Mouse (Mus musculus): Measurements from ENCODE around the gene Mkrn2os. TPM values are rescaled to one million over a fixed set of nuclear protein-coding genes. Genes with fewer than 3 reads are reported as not detected.

The Mkrn2os gene
- polyA plus RNA-seq, 1 experiment from 2014 or later: 51.3 TPM

DNA sequence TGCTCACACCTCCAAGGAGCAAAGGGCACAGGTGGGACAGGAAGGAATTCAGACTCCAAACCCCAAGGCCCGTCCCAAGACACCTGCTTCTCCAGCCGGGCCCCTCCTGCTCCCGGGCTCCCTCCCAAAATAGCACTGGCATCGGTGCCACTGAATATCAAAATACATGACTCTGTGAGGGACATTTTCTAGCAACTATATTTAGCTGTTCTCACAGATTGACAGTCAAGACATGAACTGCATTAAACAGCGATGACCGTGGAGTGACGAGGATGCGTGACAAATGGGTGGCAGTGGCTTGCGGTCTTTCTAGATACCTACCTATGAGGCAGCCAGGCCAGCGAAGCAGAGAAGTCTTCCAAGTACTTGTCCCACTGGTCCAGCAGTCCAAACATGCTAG lies 6.1 kb downstream of the Mkrn2os start:
- no peak for ATAC-seq
- Histone ChIP-seq H3K4me1 (ENCODE audit: control insufficient read depth, insufficient read depth, low read length) (no peaks in the 10 kb centered on the region), H3K4me3 (ENCODE audit: low read length) (no peak overlapping the region), H3K9me3 (ENCODE audit: control insufficient read depth, low read length) (no peaks in the 10 kb centered on the region), H3K4me2 (ENCODE audit: low read depth, low read length) (no peak overlapping the region), H3K36me3 (ENCODE audit: control insufficient read depth, insufficient read depth, low read length) (0 out of 2 replicates have a peak, but pooled peaks cover 3% of the 10 kb centered on the region), H3K27me3 (replicated peaks; ENCODE audit: control insufficient read depth, insufficient read depth, low read length) (no peaks in the 10 kb centered on the region), H3K9ac (ENCODE audit: low read depth, low read length) (no peak overlapping the region), H3K27ac (ENCODE audit: low read length) (no peak overlapping the region)
- 90% methylated on average over 10 of the region's 10 CpGs for WGBS

DNA sequence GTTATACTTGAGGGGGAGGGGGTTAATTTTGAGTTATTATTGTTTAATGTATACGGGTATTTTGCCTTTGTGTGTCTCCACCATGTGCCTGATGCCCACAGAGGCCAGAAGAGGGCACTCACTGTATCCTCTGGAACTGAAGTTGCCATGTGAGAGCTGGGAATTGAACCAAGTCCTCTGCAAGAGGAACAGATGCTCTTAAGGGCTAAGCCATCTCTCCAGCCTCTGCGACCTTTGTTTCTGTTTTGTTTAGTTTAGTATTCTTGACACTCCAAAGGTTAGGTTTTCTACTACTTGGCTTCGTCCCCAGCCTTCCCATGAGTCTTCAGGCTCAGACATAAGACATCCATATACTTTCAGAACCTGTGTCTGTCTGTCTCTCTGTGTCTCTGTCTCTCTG lies 8.2 kb downstream of the Mkrn2os start:
- no peaks in the 10 kb centered on the region for H3K4me1 ChIP-seq (ENCODE audit: control insufficient read depth, insufficient read depth, low read length)
- ATAC-seq: no peak
- no peak overlapping the region for H3K4me2 ChIP-seq (ENCODE audit: low read depth, low read length)
- H3K27ac ChIP-seq (ENCODE audit: low read length): no peak overlapping the region
- H3K9me3 ChIP-seq (ENCODE audit: control insufficient read depth, low read length): no peaks in the 10 kb centered on the region
- WGBS: 73% methylated on average over 3 of the region's 3 CpGs
- no peak overlapping the region for H3K9ac ChIP-seq (ENCODE audit: low read depth, low read length)
- H3K4me3 ChIP-seq (ENCODE audit: low read length): no peak overlapping the region
- H3K36me3 ChIP-seq (ENCODE audit: control insufficient read depth, insufficient read depth, low read length): peaks cover 3% of the 10 kb centered on the region; the same call in 1 of the 2 replicates
- no peaks in the 10 kb centered on the region for H3K27me3 ChIP-seq (replicated peaks; ENCODE audit: control insufficient read depth, insufficient read depth, low read length)

DNA sequence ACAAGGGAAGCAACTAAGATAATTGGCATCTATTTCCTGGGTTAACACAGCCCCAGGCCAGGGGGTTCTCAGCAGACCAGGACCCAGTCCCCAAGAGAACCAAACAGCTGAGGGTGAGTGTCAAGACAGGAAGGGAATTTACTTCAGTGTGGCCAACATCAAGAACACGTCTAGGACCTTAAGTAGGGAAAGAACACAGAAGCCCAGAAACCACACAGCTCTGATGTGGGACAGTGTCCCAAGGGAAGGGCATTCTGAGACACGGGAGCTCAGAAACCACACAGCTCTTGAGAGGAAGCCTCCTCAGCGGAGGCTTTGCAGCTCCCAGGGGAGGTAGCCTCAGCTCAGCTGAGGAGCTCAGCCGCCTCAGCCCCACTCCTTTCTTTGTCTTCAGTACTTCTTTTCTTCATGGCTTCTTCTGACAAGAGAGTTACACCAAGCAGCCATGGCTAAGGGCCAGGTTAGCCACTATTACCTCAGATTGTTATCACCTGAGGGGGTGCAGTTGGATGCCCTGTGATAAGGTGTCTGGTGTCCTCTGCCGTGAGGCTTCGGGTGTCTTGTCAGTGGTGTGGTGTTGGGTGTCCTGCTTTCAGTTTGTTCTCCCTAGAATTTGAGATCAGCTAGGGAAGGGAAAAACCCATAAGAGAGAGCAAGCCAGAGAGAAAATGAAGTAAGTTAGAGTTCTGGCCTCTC lies 8.8 kb downstream of the Mkrn2os start:
- WGBS: 79% methylated on average over 6 of the region's 6 CpGs
- Histone ChIP-seq H3K27ac (ENCODE audit: low read length) (no peak overlapping the region), H3K27me3 (replicated peaks; ENCODE audit: control insufficient read depth, insufficient read depth, low read length) (no peaks in the 10 kb centered on the region)

DNA sequence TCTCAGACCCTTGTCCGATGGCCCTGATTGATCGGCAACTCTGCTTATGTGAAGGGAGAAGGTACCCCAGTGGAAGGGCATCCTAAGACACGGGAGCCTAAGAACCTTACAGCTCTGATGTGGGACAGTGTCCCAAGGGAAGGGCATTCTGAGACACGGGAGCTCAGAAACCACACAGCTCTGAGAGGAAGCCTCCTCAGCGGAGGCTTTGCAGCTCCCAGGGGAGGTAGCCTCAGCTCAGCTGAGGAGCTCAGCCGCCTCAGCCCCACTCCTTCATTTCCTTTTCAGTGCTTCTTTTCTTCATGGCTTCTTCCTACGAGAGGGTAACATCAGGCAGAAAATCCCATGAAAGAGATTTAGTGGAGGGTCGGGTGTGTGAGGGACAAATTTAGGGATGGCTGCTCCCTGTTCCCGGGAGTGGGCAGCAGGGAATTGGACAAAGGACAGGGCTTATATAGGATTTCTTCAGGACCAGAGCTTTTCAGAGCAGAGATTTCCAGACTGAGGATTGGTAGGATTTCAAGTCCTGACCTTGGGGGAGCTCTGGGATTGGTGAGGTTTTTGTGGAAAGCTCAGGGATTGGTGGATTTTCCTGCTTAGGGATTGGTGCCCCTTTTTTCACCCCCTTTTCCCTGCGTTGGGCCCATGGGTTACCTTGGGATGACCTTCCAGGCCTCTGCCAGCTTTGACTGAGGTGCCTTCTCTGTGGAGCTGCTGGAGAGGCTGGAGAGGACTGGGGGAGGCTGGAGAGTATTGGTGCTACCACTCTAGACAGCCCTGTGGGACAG lies 9.9 kb downstream of the Mkrn2os start:
- 80% methylated on average over 10 of the region's 10 CpGs for WGBS
- no peak for ATAC-seq
- no peaks in the 10 kb centered on the region for H3K27me3 ChIP-seq (replicated peaks; ENCODE audit: control insufficient read depth, insufficient read depth, low read length)
- no peak overlapping the region for H3K4me2 ChIP-seq (ENCODE audit: low read depth, low read length)
- H3K4me1 ChIP-seq (ENCODE audit: control insufficient read depth, insufficient read depth, low read length): no peaks in the 10 kb centered on the region
- H3K9me3 ChIP-seq (ENCODE audit: control insufficient read depth, low read length): no peaks in the 10 kb centered on the region
- H3K9ac ChIP-seq (ENCODE audit: low read depth, low read length): no peak overlapping the region
- peaks cover 3% of the 10 kb centered on the region; the same call in 1 of the 2 replicates for H3K36me3 ChIP-seq (ENCODE audit: control insufficient read depth, insufficient read depth, low read length)
- no peak overlapping the region for H3K4me3 ChIP-seq (ENCODE audit: low read length)
- no peak overlapping the region for H3K27ac ChIP-seq (ENCODE audit: low read length)

More for the DNA sequence above, 8.8 kb downstream of the Mkrn2os start:
- peaks cover 3% of the 10 kb centered on the region; the same call in 1 of the 2 replicates for H3K36me3 ChIP-seq (ENCODE audit: control insufficient read depth, insufficient read depth, low read length)
- H3K9ac ChIP-seq (ENCODE audit: low read depth, low read length): no peak overlapping the region
- no peaks in the 10 kb centered on the region for H3K4me1 ChIP-seq (ENCODE audit: control insufficient read depth, insufficient read depth, low read length)
- ATAC-seq: no peak
- H3K4me2 ChIP-seq (ENCODE audit: low read depth, low read length): no peak overlapping the region
- no peaks in the 10 kb centered on the region for H3K9me3 ChIP-seq (ENCODE audit: control insufficient read depth, low read length)
- H3K4me3 ChIP-seq (ENCODE audit: low read length): no peak overlapping the region

DNA sequence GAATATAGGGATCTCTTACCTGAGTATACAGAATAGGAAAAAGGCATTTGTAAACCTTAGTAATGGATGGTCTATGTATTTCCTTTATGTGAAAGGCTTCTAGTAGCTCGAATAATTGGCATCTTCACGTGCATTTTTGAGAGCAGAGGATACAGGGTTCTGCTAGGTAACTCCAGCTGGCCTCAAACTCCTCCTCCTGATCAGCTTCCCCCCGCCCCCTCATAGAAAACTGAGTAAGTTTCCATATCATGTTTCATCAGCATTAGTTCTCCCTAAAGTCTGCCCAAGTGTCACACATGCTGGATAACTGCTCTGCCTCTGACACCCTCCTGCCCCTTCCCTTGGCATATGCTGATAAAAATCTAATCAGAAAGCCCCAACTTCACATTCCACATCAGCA lies 11.6 kb downstream of the Mkrn2os start:
- no peak overlapping the region for H3K4me2 ChIP-seq (ENCODE audit: low read depth, low read length)
- WGBS: 85% methylated on average over 3 of the region's 3 CpGs
- no peak overlapping the region for H3K27ac ChIP-seq (ENCODE audit: low read length)
- H3K4me1 ChIP-seq (ENCODE audit: control insufficient read depth, insufficient read depth, low read length): no peaks in the 10 kb centered on the region
- H3K4me3 ChIP-seq (ENCODE audit: low read length): no peak overlapping the region
- no peaks in the 10 kb centered on the region for H3K27me3 ChIP-seq (replicated peaks; ENCODE audit: control insufficient read depth, insufficient read depth, low read length)
- no peak for ATAC-seq
- no peaks in the 10 kb centered on the region for H3K9me3 ChIP-seq (ENCODE audit: control insufficient read depth, low read length)
- no peak overlapping the region for H3K9ac ChIP-seq (ENCODE audit: low read depth, low read length)
- peaks cover 3% of the 10 kb centered on the region; the same call in 1 of the 2 replicates for H3K36me3 ChIP-seq (ENCODE audit: control insufficient read depth, insufficient read depth, low read length)

DNA sequence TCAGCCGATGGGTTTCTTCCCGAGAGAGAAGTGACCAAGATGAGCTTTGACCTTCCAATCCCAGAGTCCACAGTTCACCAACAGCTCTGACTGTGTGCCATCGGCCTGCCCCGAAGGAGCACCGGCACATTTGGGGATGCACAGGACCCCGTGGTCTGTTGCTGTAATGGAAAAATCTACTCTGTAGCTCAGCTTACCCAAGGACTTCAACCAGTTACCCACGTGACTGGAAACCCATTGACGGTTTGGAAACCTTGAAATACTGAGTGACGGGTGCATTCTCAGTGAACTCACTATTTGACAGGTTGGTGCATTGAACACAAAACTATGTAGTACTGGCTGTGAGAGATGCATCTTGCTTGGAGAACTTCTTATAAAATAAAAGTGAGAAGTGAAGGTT lies 14.4 kb downstream of the Mkrn2os start:
- Histone ChIP-seq H3K4me1 (ENCODE audit: control insufficient read depth, insufficient read depth, low read length) (no peaks in the 10 kb centered on the region), H3K27ac (ENCODE audit: low read length) (no peak overlapping the region), H3K9me3 (ENCODE audit: control insufficient read depth, low read length) (no peaks in the 10 kb centered on the region), H3K36me3 (ENCODE audit: control insufficient read depth, insufficient read depth, low read length) (peaks cover 3% of the 10 kb centered on the region; the same call in 1 of the 2 replicates), H3K4me3 (ENCODE audit: low read length) (no peak overlapping the region), H3K27me3 (replicated peaks; ENCODE audit: control insufficient read depth, insufficient read depth, low read length) (no peaks in the 10 kb centered on the region), H3K4me2 (ENCODE audit: low read depth, low read length) (no peak overlapping the region), H3K9ac (ENCODE audit: low read depth, low read length) (no peak overlapping the region)
- 90% methylated on average over 9 of the region's 9 CpGs for WGBS
- no peak for ATAC-seq

DNA sequence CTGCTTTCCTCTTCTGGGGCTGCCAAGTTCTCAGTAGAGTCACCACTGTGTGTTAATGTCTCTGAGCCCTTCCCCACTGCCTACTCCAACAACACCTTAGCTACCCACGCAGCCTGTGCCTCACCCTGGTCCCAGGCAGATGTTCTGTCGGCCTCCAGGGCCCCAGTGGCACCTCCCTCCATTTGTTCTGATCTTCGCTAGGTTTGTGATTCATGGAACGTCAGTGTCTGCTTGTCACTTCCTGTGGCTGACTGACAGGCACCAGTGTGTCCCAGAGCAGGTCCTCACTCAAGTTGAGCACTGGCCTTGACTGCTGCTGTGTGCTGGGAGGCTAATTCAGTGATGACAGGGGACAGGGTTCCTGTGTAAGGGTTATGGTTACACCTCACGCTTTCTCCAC lies 15.0 kb downstream of the Mkrn2os start:
- Histone ChIP-seq H3K36me3 (ENCODE audit: control insufficient read depth, insufficient read depth, low read length) (no peaks in the 10 kb centered on the region; the same call in 1 of the 2 replicates), H3K9ac (ENCODE audit: low read depth, low read length) (no peak overlapping the region), H3K4me2 (ENCODE audit: low read depth, low read length) (no peak overlapping the region), H3K4me1 (ENCODE audit: control insufficient read depth, insufficient read depth, low read length) (no peaks in the 10 kb centered on the region), H3K27ac (ENCODE audit: low read length) (no peak overlapping the region), H3K9me3 (ENCODE audit: control insufficient read depth, low read length) (no peaks in the 10 kb centered on the region), H3K27me3 (replicated peaks; ENCODE audit: control insufficient read depth, insufficient read depth, low read length) (no peaks in the 10 kb centered on the region), H3K4me3 (ENCODE audit: low read length) (no peak overlapping the region)
- 83% methylated on average over 5 of the region's 5 CpGs for WGBS
- no peak for ATAC-seq

DNA sequence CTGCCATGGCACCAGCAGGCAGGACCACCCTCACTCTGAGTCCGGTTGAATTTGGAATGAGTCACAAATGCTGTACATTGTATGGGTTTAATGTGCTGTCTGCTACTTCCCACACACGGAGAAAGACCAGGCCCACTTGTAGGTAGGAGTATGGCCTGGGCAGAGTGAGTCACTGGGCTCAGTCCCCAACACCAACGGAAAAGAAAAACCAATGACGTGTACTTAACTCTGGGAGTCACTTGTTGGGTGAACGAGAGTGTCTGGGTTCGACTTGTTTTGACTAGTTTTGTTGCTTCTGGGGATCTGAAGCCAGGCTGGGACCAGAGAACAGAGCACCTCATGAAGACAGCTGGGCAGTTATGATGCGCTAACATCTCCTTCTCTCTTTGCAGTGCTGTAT lies 18.2 kb downstream of the Mkrn2os start:
- 88% methylated on average over 7 of the region's 7 CpGs for WGBS
- no peak overlapping the region for H3K4me2 ChIP-seq (ENCODE audit: low read depth, low read length)

DNA sequence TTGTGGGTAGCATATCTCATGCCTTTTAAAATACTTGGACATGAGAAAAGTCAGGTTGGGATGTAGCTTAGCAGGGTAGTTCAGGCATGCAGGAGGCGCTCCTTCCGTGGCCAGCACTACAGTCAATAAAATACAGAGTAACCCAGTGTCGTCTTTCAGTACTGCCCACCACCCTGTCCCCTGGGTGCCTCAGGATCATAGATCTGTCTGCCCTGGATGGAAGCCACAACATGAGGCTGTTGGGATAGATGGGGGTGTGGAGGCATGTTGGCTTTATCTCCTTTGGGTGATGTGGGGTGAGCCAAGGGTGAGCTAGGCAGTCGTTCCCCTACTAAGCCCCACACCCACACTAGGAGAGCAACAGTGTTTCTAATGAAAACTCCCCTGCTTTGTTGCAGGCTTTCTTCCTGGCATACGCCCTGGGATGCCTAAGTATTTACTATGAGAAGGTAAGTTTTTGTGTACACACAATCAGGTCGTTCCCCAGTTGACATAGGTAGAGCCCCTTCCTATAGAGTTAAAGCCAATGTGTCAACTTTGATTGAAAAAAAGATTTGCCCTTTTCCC lies 26.8 kb downstream of the Mkrn2os start:
- WGBS: 78% methylated on average over 6 of the region's 6 CpGs
- no peak for ATAC-seq
- H3K36me3 ChIP-seq (ENCODE audit: control insufficient read depth, insufficient read depth, low read length): peaks cover 19% of the 10 kb centered on the region

More for the DNA sequence above, 18.2 kb downstream of the Mkrn2os start:
- 0 out of 2 replicates have a peak, but pooled peaks cover 1% of the 10 kb centered on the region for H3K9me3 ChIP-seq (ENCODE audit: control insufficient read depth, low read length)
- no peaks in the 10 kb centered on the region for H3K27me3 ChIP-seq (replicated peaks; ENCODE audit: control insufficient read depth, insufficient read depth, low read length)
- H3K4me1 ChIP-seq (ENCODE audit: control insufficient read depth, insufficient read depth, low read length): no peaks in the 10 kb centered on the region
- peaks cover 8% of the 10 kb centered on the region for H3K36me3 ChIP-seq (ENCODE audit: control insufficient read depth, insufficient read depth, low read length)
- no peak overlapping the region for H3K27ac ChIP-seq (ENCODE audit: low read length)
- no peak for ATAC-seq
- no peak overlapping the region for H3K9ac ChIP-seq (ENCODE audit: low read depth, low read length)
- H3K4me3 ChIP-seq (ENCODE audit: low read length): no peak overlapping the region

More for the DNA sequence above, 26.8 kb downstream of the Mkrn2os start:
- no peak overlapping the region for H3K4me2 ChIP-seq (ENCODE audit: low read depth, low read length)
- no peak overlapping the region for H3K9ac ChIP-seq (ENCODE audit: low read depth, low read length)
- H3K4me3 ChIP-seq (ENCODE audit: low read length): no peak overlapping the region
- H3K27ac ChIP-seq (ENCODE audit: low read length): no peak overlapping the region
- H3K27me3 ChIP-seq (replicated peaks; ENCODE audit: control insufficient read depth, insufficient read depth, low read length): no peaks in the 10 kb centered on the region
- H3K4me1 ChIP-seq (ENCODE audit: control insufficient read depth, insufficient read depth, low read length): no peaks in the 10 kb centered on the region
- 0 out of 2 replicates have a peak, but pooled peaks cover 2% of the 10 kb centered on the region for H3K9me3 ChIP-seq (ENCODE audit: control insufficient read depth, low read length)
